Mouse (Mus musculus): ENCODE data around the gene Pcif1. TPM values are rescaled to one million over a fixed set of nuclear protein-coding genes. Genes with fewer than 3 reads are reported as not detected.

Gene Pcif1
- polyA plus RNA-seq, 1 experiment = 39.1 TPM

DNA sequence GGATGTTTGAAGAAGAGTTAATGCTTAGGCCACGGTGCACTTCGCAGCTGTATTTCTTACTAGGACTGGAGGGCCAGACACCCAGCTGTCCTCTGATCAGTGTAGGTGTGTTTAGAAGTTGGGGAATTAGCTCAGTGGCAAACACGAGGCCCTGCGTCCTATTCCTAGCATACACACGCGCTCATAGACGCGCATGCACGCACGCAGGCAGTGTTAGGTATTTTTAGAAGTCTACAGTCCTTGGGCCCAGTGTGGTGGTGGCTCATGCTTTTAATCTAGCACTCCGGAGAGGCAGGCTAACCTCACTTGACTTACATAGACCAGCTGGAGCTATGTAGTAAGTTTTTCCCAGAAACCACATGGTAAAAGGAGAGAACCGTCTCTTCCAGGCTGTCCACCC, 33.0 kb downstream of the Pcif1 start:
- H3K27ac ChIP-seq (ENCODE audit: insufficient read depth, low read length) = peak overlapping the region; percentile 100
- no peaks in the 10 kb centered on the region for H3K4me1 ChIP-seq (ENCODE audit: control insufficient read depth, insufficient read depth, low read length)
- TF ChIP-seq CTCF (IDR thresholded peaks at IDR 0.05; ENCODE audit: extremely low read depth, insufficient read depth, low read length) = no peak
- TF ChIP-seq POLR2A (IDR thresholded peaks at IDR 0.05; ENCODE audit: extremely low read depth, insufficient read depth, low read length) = peak; percentile 51; the same call in 1 of the 2 replicates
- peak overlapping the region; percentile 90 for H3K4me3 ChIP-seq (ENCODE audit: insufficient read depth, low read length)

DNA sequence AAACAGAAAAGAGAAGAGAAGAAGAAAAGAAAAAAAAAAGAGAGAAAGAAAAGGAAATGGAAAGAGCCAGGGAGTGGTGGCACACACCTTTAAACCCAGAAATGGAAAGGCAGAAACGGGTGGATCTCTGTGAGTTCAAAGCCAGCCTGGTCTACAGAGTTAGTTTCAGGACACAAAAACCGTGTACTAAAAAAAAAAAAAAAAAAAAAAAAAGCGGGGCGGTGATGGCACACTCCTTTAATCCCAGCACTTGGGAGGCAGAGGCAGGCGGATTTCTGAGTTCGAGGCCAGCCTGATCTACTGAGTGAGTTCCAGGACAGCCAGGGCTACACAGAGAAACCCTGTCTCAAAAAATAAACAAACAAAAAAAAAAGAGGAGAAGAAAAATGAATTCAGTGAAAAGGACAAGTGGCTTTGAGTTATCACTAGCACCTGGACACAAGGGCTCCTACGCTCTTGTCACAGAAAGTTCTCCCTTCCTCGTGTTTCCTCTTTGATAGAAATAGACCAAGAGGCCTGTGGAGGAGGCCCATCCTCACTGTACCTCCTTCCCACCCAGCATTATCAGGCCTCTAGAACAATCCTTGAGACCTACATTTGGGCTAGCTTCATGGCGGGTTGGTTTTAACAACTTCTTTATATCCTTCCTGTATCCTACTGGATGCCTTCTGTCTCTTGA, 33.8 kb downstream of the Pcif1 start:
- Histone ChIP-seq H3K4me1 (ENCODE audit: control insufficient read depth, insufficient read depth, low read length) (no peaks in the 10 kb centered on the region), H3K4me3 (ENCODE audit: insufficient read depth, low read length) (no peak overlapping the region; the same call in 1 of the 2 replicates), H3K27ac (ENCODE audit: insufficient read depth, low read length) (0 out of 2 replicates have a peak overlapping the region, but pooled peaks have one; percentile 100)
- no peak for TF ChIP-seq POLR2A (IDR thresholded peaks at IDR 0.05; ENCODE audit: extremely low read depth, insufficient read depth, low read length)
- TF ChIP-seq CTCF (IDR thresholded peaks at IDR 0.05; ENCODE audit: extremely low read depth, insufficient read depth, low read length) = no peak

DNA sequence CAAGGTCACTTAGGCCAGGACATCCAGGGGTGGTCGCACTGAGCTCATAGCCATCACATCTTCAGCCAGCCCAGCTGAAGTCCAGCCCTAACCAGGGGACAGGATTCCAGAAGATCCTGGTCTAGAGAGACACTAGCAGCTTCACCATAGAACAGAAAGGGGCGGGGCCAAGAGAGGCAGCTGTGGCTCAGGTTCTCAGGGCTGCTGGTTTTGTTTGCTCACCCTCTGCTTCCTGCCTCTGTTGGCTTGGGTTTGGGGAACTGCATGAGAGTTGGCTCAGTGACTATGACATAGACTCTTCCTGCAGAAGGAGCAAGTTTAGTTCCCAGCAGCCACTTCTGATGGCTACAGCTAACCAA, 34.3 kb downstream of the Pcif1 start:
- TF ChIP-seq CTCF (IDR thresholded peaks at IDR 0.05; ENCODE audit: extremely low read depth, insufficient read depth, low read length) = no peak
- no peak for TF ChIP-seq POLR2A (IDR thresholded peaks at IDR 0.05; ENCODE audit: extremely low read depth, insufficient read depth, low read length)
- no peaks in the 10 kb centered on the region for H3K4me1 ChIP-seq (ENCODE audit: control insufficient read depth, insufficient read depth, low read length)
- no peak overlapping the region for H3K27ac ChIP-seq (ENCODE audit: insufficient read depth, low read length)
- H3K4me3 ChIP-seq (ENCODE audit: insufficient read depth, low read length) = no peak overlapping the region

DNA sequence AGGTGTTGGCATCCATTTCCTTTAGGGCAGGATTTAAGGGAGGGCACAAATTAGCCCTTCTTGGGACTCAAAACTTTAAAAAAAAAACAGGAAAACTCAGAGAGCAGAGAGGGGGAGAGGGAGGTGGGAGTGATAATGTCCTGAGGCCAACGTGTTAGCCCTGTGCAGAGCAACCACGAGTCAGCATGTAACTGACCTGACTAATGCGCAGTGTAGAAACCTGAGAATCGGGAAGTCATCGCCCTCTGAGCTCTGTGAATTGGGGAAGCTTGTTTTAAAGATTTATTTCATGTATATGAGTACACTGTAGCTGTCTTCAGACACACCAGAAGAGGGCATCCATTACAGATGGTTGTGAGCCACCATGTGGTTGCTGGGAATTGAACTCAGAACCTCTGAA, 37.7 kb downstream of the Pcif1 start:
- TF ChIP-seq CTCF (IDR thresholded peaks at IDR 0.05; ENCODE audit: extremely low read depth, insufficient read depth, low read length) (no peak), POLR2A (IDR thresholded peaks at IDR 0.05; ENCODE audit: extremely low read depth, insufficient read depth, low read length) (no peak)
- no peak overlapping the region for H3K27ac ChIP-seq (ENCODE audit: insufficient read depth, low read length)
- no peaks in the 10 kb centered on the region for H3K4me1 ChIP-seq (ENCODE audit: control insufficient read depth, insufficient read depth, low read length)
- H3K4me3 ChIP-seq (ENCODE audit: insufficient read depth, low read length) = no peak overlapping the region

DNA sequence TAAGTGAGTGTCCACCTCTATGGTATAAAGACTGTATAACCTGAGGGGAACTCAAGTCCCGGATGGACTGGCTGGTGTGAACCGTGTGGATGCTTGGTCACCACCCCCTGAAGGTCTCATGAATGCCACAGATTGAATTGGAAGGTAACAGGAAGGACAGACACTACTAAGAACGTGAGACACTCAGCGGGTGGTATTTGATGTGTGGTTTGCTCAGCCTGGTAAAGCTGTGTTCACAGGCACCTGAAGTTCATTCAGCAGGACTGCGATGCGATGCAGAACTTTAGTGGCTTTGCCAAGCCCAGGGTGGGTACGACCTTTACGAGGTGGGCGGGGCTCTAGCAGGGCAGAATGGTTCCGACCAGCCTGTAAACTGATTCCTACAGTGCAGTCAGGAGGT, 38.3 kb downstream of the Pcif1 start:
- no peak overlapping the region for H3K27ac ChIP-seq (ENCODE audit: insufficient read depth, low read length)
- no peak overlapping the region for H3K4me3 ChIP-seq (ENCODE audit: insufficient read depth, low read length)
- TF ChIP-seq CTCF (IDR thresholded peaks at IDR 0.05; ENCODE audit: extremely low read depth, insufficient read depth, low read length) (no peak), POLR2A (IDR thresholded peaks at IDR 0.05; ENCODE audit: extremely low read depth, insufficient read depth, low read length) (no peak)
- H3K4me1 ChIP-seq (ENCODE audit: control insufficient read depth, insufficient read depth, low read length) = no peaks in the 10 kb centered on the region

DNA sequence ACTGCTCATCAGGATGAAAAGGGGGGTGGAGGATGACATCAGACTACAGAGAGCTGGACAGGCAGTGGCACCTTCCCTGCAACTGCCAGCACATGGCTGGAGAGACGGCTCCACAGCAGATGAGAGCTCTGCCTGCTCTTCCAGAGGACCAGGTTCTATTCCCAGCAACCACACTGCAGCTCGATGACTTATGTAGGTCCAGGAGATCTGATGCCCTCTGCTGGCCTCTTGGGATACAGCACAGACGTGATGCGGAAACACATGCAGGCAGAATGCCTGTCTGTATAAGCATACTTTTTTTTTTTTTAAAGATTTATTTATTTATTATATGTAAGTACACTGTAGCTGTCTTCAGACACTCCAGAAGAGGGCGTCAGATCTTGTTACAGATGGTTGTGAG, 39.2 kb downstream of the Pcif1 start:
- Histone ChIP-seq H3K27ac (ENCODE audit: insufficient read depth, low read length) (no peak overlapping the region), H3K4me1 (ENCODE audit: control insufficient read depth, insufficient read depth, low read length) (no peaks in the 10 kb centered on the region), H3K4me3 (ENCODE audit: insufficient read depth, low read length) (no peak overlapping the region)
- TF ChIP-seq POLR2A (IDR thresholded peaks at IDR 0.05; ENCODE audit: extremely low read depth, insufficient read depth, low read length) (no peak), CTCF (IDR thresholded peaks at IDR 0.05; ENCODE audit: extremely low read depth, insufficient read depth, low read length) (peak; percentile 50)

DNA sequence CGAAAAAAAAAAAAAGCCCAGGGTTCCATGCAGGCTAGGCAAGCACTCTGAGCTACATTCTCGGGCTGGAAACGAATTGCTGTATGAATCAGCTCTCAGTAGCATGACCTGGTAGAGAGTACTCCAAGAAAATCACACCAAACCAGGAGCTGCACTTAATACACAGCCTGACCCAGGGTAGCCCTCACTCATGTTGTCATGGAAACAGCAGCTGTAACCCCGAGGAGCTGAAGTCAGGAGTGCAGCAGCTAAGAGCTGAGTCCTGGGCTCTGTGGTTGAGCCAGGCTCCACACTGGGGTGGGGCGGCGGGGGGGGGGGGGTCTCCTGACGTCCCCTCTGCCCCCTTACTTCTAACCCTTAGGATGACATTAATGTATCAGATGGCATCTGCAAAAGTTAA, 42.9 kb downstream of the Pcif1 start:
- Histone ChIP-seq H3K4me1 (ENCODE audit: control insufficient read depth, insufficient read depth, low read length) (no peaks in the 10 kb centered on the region), H3K27ac (ENCODE audit: insufficient read depth, low read length) (no peak overlapping the region), H3K4me3 (ENCODE audit: insufficient read depth, low read length) (no peak overlapping the region)
- no peak for TF ChIP-seq POLR2A (IDR thresholded peaks at IDR 0.05; ENCODE audit: extremely low read depth, insufficient read depth, low read length)
- no peak for TF ChIP-seq CTCF (IDR thresholded peaks at IDR 0.05; ENCODE audit: extremely low read depth, insufficient read depth, low read length)

DNA sequence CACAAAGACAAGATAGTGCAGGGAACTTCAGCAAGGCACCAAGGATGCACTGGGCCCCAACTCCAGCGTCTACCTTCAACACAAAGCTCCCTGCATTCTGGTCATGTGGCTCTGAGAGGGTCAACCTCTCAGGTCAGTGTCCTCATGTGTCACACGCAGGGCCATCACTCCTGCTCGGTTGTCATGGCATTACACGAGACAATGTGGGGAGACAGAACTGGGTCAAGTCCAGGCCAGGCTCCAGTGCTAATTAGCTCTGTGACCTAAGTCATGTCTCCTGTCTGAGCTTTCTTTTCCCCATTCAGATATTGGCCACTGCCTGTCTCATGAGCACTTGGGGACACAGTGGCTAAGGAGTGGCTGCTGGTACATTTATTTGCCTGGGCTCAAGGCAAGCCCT, 44.2 kb downstream of the Pcif1 start:
- Histone ChIP-seq H3K4me1 (ENCODE audit: control insufficient read depth, insufficient read depth, low read length) (no peaks in the 10 kb centered on the region), H3K4me3 (ENCODE audit: insufficient read depth, low read length) (no peak overlapping the region), H3K27ac (ENCODE audit: insufficient read depth, low read length) (no peak overlapping the region)
- TF ChIP-seq CTCF (IDR thresholded peaks at IDR 0.05; ENCODE audit: extremely low read depth, insufficient read depth, low read length) (no peak), POLR2A (IDR thresholded peaks at IDR 0.05; ENCODE audit: extremely low read depth, insufficient read depth, low read length) (no peak)

DNA sequence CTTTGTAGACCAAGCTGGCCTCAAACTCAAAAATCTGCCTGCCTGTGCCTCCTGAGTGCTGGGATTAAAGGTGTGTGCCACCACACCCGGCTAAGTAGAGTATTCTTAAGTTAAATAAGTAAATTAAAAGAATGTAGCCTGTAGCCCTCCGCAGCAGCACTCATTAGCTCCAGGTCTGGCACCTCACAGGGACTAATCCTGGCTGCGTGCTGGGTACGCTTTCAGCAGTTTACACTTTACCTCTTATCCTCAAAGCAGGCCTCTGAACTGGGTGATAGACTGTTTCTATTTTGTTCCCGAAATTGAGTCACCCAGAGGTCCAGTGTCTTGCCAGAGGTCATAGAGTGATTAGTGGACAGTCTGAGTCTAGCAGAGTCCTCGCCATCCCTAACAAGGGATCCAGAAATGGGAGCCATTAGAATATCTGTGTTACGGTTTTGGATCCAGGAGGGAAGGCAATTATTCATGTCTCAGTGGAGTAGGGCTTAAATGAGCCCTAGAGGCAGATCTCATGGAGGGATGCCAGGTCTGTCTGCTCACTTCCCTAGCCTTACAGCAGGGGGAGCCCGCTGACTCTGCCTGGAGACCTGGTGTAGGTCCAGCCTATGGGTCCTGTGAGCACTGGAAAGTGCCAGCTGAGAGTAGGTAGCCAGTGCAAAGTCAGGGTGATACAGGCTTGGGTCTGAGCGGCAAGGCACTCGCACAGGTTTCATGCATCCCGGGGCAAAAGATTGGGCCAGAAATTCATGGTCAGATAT, 45.2 kb downstream of the Pcif1 start:
- TF ChIP-seq POLR2A (IDR thresholded peaks at IDR 0.05; ENCODE audit: extremely low read depth, insufficient read depth, low read length) (no peak), CTCF (IDR thresholded peaks at IDR 0.05; ENCODE audit: extremely low read depth, insufficient read depth, low read length) (peak; percentile 92)
- H3K4me3 ChIP-seq (ENCODE audit: insufficient read depth, low read length) = no peak overlapping the region
- no peaks in the 10 kb centered on the region for H3K4me1 ChIP-seq (ENCODE audit: control insufficient read depth, insufficient read depth, low read length)
- no peak overlapping the region for H3K27ac ChIP-seq (ENCODE audit: insufficient read depth, low read length)

Measured in cortical plate, adult 2 months (tissue).